Mouse (Mus musculus): ENCODE measurements around the gene Ryr2.

DNA sequence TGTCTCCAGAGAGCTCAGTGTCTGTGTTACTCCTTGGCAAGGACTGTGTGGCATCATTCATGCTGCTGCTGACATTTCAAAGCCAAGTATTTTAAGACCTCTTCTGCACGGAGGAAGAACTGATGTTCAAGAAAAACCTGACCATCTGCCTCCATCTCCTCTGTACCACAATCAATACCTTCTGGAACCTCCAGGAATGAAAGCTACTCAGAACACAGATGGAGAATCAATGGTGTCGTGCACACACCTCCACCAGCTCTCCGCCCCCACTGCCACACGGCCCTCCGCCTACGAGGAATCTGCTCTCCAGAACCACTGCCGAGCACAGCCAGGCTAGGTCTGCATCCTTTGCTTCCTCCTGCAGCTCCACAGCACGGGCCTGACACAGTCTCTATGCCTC lies 92.8 kb downstream of the Ryr2 start:
- TF ChIP-seq CTCF (IDR thresholded peaks at IDR 0.05; ENCODE audit: low read depth, low read length) (no peak), GATA1 (IDR thresholded peaks at IDR 0.05; ENCODE audit: borderline replicate concordance, low read length) (no peak), POLR2AphosphoS5 (IDR thresholded peaks at IDR 0.05; ENCODE audit: insufficient replicate concordance, low read depth, low read length) (no peak), TAL1 (conservative IDR thresholded peaks at IDR 0.05; ENCODE audit: low read depth, low read length) (no peak), GATA2 (IDR thresholded peaks at IDR 0.05; ENCODE audit: borderline replicate concordance, low read depth, low read length) (no peak)

Measured in G1E (cell line).